Mouse (Mus musculus): ENCODE data around the gene Cux2.
A peak's percentile ranks its signal among the peaks of the same experiment; 100 is the strongest.

The Cux2 gene

DNA sequence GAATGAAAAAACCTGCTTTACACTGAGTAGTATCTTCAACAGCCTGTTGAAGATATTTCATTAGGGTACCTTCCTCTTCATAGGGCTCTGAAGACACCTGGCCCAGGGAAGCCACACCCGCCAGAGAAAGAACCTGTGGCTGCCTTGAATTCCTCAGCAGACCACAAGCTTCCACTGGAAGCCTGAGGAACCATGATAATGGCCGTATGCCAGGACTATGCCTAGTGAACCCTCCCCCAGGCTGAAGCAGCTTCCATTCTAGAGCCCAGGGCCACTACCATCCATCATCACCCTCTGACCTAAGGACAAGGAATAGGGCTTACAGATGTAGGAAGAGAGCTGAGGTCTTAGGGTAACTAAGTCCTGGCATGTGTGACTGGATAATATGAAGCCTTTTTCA lies 229.7 kb downstream of the Cux2 start:
- no peak for DNase-seq (ENCODE audit: low spot score)

DNA sequence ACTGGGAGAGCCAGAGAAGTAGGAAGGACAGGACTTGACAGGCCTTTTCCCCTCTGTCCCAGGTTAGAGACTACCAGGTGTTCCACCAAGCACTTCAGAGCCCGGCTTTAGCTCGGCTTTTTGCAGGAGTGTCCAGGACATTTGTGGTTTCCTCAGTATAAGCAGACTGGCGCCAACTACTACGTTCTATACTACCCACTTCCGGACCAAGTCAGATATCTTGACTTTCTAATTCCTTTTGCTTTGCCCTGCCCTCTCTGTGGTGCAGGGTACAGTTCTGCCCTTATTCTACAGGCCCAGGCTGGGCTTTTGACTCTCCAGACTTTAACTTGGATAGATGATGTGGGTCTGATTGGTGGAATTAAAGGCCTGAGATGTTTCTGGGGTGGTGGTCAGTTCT lies 230.3 kb downstream of the Cux2 start:
- DNase-seq (ENCODE audit: low spot score): no peak

DNA sequence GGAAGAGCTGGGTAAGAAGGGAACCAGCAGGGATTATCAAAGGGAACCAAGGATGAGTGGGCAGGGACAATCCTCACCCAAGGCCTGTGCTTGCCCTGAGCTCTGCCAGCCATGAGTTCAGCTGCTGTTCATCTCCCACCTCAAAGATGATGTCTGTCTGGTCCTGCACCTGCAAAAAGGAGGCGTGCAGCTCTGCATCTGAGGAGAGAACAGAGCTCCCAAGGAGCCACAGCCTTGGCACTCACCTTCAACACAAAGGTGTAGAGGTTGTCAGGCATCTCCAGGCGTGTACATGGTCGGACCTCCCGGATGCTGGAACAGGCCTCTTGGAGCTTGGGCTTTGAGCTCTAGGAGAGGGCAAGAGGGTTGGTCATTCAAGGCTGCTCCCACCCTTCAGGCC lies 231.0 kb downstream of the Cux2 start:
- DNase-seq (ENCODE audit: low spot score): no peak

GRCm38 (mm10) chr5:121818401-121818800 lies 231.5 kb downstream of the Cux2 start:
- DNase-seq (ENCODE audit: low spot score): no peak

GRCm38 (mm10) chr5:121817551-121817950 lies 232.4 kb downstream of the Cux2 start:
- no peak for DNase-seq (ENCODE audit: low spot score)

GRCm38 (mm10) chr5:121816611-121817010 lies 233.3 kb downstream of the Cux2 start:
- DNase-seq (ENCODE audit: low spot score): no peak

- no peak for DNase-seq (ENCODE audit: low spot score)
Observed at GRCm38 (mm10) chr5:121815867-121816380, 234.0 kb downstream of the Cux2 start.

GRCm38 (mm10) chr5:121815067-121815466 lies 234.8 kb downstream of the Cux2 start:
- DNase-seq (ENCODE audit: low spot score): peak; percentile 79

DNA sequence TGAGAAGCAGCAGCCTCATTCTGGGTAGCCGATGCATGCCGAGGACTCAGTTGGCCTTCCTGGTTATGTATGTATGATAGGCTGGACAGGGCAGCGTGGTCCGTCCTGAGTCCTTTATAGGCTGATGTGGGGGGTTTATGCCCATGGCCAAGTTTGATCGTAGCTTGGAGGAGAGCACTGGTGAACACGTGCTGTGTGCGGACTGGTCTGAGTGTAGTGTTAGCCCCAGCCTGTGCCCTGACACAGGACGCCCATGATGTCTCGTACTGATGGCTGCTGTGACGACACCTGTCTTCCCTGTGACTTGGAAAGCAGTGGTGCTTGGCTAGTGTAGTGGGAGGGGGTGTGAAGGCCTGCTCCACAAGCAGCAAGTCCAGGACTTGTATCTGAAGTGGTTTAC lies 236.2 kb downstream of the Cux2 start:
- DNase-seq (ENCODE audit: low spot score): no peak

GRCm38 (mm10) chr5:121812526-121813243 lies 237.2 kb downstream of the Cux2 start:
- DNase-seq (ENCODE audit: low spot score): no peak

GRCm38 (mm10) chr5:121811485-121811931 lies 238.4 kb downstream of the Cux2 start:
- DNase-seq (ENCODE audit: low spot score): no peak

DNA sequence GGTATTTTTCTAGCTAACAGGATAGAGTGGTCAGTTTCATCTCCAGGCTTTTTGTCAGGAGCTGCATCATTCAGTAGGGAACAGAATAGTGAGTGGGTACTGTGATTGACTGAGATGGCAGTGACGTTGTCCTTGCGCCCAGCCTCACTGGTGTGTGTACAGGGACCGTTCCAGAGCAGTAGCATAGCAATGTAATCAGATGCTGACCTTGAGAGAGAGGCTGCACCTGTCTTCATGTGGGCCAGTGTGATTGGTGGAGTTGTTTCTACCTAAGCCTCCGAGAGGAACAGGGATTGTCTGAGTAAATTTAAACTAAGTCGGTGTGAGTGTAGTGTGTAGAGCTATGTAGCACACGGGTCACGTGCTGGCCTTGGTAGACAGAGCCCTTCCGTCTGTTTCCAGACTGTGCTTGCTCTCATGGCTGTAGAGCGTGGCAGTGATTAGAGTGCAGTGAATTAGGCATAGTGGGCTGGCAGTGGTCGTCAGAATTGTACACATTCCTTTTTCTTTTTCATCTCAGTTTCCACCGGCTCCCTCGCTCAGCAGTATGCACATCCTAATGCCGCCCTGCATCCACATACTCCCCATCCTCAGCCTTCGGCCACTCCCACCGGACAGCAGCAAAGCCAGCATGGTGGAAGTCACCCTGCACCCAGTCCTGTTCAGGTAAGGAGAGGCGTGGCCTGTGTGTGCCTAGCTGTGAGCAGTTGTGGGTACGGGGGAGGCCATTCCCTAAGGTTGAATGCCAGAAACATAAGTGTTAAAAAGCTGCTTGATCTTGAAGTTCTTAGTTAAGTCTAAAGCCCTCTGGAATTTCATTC lies 239.4 kb downstream of the Cux2 start:
- DNase-seq (ENCODE audit: low spot score): no peak

DNA sequence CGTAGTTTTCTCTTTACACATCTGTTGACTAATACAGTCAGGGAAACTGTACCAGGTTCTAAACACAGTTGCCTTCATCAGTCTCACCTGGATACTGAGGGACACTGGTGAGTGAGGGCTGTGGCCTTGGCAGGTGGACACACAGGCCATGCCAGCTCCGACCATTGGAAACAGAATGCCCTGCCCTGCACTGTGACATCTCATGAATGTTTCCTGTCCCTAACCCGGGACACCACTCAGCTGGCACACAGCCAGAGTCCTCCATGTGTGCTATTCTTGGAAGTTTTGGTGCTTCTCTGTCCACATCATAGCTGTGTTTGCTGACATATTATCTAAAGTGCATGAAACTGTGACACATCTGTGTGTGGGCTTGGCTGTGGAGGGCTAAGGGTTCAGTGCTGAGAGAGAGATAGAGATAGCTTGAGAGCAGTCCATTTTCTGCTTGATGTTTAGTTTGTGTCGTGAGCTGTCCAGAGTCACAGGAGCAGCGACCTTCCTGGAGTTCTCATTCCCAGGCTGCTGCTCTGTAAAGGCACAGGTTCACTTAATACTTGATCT lies 240.2 kb downstream of the Cux2 start:
- no peak for DNase-seq (ENCODE audit: low spot score)

GRCm38 (mm10) chr5:121808202-121808601 lies 241.7 kb downstream of the Cux2 start:
- no peak for DNase-seq (ENCODE audit: low spot score)

GRCm38 (mm10) chr5:121807186-121807585 lies 242.7 kb downstream of the Cux2 start:
- DNase-seq (ENCODE audit: low spot score): peak; percentile 35
